Mouse (Mus musculus) mature B cell (primary cell): ENCODE data around the gene Cdc42bpg.

Experiments used
- in situ Hi-C: fragments of 300-500 bp; cut with MboI; formaldehyde crosslinking; loops from 2 replicates; pipeline ENCODE4 v1.14.3; 2019

The Cdc42bpg gene

GRCm38 (mm10) chr19:6324751-6325150, 18.5 kb downstream of the Cdc42bpg start:
- in situ Hi-C loops, result no loop called here

GRCm38 (mm10) chr19:6331178-6331577, 24.9 kb downstream of the Cdc42bpg start:
- in situ Hi-C loops, result no loop called here

- in situ Hi-C loops, result no loop called here
Measured at GRCm38 (mm10) chr19:6331719-6332516, 25.7 kb downstream of the Cdc42bpg start.

- in situ Hi-C loops, result no loop called here
Measured at GRCm38 (mm10) chr19:6333761-6334595, 27.7 kb downstream of the Cdc42bpg start.

GRCm38 (mm10) chr19:6334673-6335457, 28.6 kb downstream of the Cdc42bpg start, which contains the start of gene Men1:
Men1 (plus strand) TSS chr19:6334979.
- in situ Hi-C loops, result no loop called here

- in situ Hi-C loops, result no loop called here
Measured at GRCm38 (mm10) chr19:6335458-6335827, 29.2 kb downstream of the Cdc42bpg start.

- in situ Hi-C loops, result no loop called here
Measured at GRCm38 (mm10) chr19:6336920-6337319, 30.7 kb downstream of the Cdc42bpg start.

GRCm38 (mm10) chr19:6338171-6338570, 31.9 kb downstream of the Cdc42bpg start:
- in situ Hi-C loops, result no loop called here

- in situ Hi-C loops, result no loop called here
Measured at GRCm38 (mm10) chr19:6338716-6339115, 32.5 kb downstream of the Cdc42bpg start.

GRCm38 (mm10) chr19:6339191-6339590, 32.9 kb downstream of the Cdc42bpg start:
- in situ Hi-C loops, result no loop called here

GRCm38 (mm10) chr19:6339890-6340504, 33.7 kb downstream of the Cdc42bpg start:
- in situ Hi-C loops, result no loop called here

- in situ Hi-C loops, result no loop called here
Measured at GRCm38 (mm10) chr19:6340524-6341452, 34.5 kb downstream of the Cdc42bpg start, which contains the start of gene Map4k2. Map4k2 (plus strand) TSS chr19:6341135.

- in situ Hi-C loops, result no loop called here
Measured at GRCm38 (mm10) chr19:6341453-6342077, 35.3 kb downstream of the Cdc42bpg start.

GRCm38 (mm10) chr19:6342276-6342933, 36.1 kb downstream of the Cdc42bpg start:
- in situ Hi-C loops, result no loop called here

GRCm38 (mm10) chr19:6343066-6343925, 37.0 kb downstream of the Cdc42bpg start:
- in situ Hi-C loops, result no loop called here

GRCm38 (mm10) chr19:6343996-6344395, 37.7 kb downstream of the Cdc42bpg start:
- in situ Hi-C loops, result no loop called here

GRCm38 (mm10) chr19:6346023-6346422, 39.8 kb downstream of the Cdc42bpg start:
- in situ Hi-C loops, result no loop called here

GRCm38 (mm10) chr19:6346661-6347060, 40.4 kb downstream of the Cdc42bpg start:
- in situ Hi-C loops, result no loop called here
